Mouse (Mus musculus) megakaryocyte progenitor cell, adult 5-6 weeks (primary cell): ENCODE measurements around the gene Slc25a47. TPM values are rescaled to one million over a fixed set of nuclear protein-coding genes. Genes with fewer than 3 reads are reported as not detected.
"Not testable (repeated sequence)": the region's sequence is repeated elsewhere in the genome, so short reads cannot be mapped to it uniquely, and the experiment has no call there.

Experiments used
- ATAC-seq: replicated peaks from 2 replicates; pipeline ENCODE4 v1.8.0; 2016; ENCODE audit warnings: mild to moderate bottlenecking, moderate TSS enrichment, inconsistent platforms; ENCODE audit not compliant: poor library complexity
- total RNA-seq, 2 experiments: library from RNA; stranded (forward) in 1 of 2; stranded (reverse) in 1 of 2; fragments of 157-497, 149-512 nt in 1 of 2; fragments of 200-1000 nt in 1 of 2; gene quantifications; 2 replicates each; pipeline versions ENCODE4 v1.2.3 to v1.2.4; 2015 to 2017

Gene Slc25a47
- total RNA-seq, 2 experiments from 2014 or later: 4.5 to 5.4 TPM

DNA sequence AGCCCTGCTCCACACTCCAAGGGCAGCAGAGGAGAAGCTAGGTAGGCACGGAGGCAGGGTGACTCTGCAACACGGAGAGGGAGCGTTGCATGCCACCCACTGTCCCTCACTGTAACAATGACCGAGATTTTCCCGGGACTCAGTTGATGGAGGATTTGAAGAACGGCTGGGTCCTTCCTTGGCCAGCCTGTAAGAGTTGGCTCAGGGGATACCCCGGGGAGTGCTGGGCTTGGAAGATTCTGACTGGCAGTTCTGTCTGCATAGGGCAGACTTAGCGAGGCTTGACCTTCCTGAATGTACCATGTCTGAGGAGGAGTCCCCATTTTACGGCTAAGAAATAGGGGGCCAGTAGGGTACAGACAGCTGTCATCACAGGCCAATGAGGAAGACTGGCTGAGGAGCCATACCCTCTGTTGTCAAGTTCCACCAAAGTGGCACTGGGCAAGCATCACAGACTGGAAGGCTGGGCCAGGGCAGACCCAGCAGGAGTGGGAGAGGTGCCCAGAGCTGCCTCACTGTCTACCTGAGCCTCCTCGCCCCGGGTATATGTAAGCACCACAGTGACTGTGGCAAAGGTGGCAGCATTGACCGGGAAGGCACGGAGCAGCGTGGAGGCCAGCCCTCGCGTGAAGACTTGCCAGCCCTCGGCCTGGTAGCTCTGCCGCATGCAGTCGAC lies 9.4 kb upstream of the Slc25a47 start:
- no peak for ATAC-seq

GRCm38 (mm10) chr12:108826958-108827535 lies 8.8 kb upstream of the Slc25a47 start:
- no peak for ATAC-seq

- no peak for ATAC-seq
Observed at GRCm38 (mm10) chr12:108827641-108828040, 8.2 kb upstream of the Slc25a47 start.

- ATAC-seq: no peak
Observed at GRCm38 (mm10) chr12:108829636-108830035, 6.2 kb upstream of the Slc25a47 start.

GRCm38 (mm10) chr12:108830358-108830757 lies 5.5 kb upstream of the Slc25a47 start:
- ATAC-seq: no peak

GRCm38 (mm10) chr12:108831966-108832643 lies 3.7 kb upstream of the Slc25a47 start:
- ATAC-seq: peak; percentile 62

GRCm38 (mm10) chr12:108832851-108833250 lies 3.0 kb upstream of the Slc25a47 start:
- no peak for ATAC-seq

DNA sequence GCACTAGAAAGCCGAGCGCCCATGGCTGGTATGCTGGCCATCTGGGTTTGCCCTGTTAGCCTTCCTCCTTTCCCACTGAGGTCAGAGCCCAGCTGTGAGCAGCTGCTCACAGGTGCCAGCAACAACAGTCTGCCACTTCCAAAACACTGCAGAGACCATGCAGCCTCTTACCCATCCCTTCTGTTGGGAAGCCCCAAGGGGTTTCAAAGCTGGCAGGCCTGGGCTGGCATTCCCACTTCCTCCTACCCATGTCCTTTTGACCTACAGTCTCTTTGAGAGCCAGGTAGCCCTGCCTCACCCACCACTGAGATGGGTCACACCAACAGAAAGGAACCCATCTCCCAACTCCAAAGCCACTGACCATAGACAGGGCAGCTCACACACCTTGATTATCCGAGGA lies 2.4 kb upstream of the Slc25a47 start:
- no peak for ATAC-seq

- no peak for ATAC-seq
Observed at GRCm38 (mm10) chr12:108834337-108834736, 1.5 kb upstream of the Slc25a47 start.

GRCm38 (mm10) chr12:108834786-108835185 lies 1.1 kb upstream of the Slc25a47 start:
- ATAC-seq: no peak

DNA sequence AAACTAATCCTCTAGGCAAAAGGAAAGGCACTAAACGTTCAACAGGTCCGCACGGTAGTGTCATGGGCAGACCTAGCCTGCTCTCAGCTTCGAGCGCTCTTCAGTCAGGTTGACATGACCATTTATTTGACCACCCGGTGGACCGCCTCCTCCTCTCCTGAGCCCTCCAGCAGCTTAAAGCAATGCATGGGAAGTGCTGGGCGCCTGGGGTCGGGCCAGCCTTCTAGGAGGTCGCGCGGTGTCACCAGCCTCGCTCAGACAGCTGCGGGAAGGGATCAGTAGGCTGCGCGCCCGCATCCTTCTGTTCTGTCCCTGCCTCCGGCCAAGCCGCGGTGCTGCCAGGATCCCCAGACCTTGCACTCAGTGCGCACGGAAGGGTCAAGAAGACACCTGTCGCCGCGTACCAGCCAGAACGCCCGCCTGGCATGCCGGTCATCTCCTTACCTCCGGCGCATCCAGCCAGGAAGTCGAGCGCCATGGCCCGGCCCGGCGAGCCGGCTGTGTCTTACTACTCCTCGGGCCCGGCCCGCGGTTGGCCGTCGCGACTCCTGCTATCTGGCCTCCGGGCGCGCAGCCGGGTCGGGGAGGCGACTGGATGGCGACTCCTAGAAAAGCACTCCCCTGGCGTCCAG lies 522 bp upstream of the Slc25a47 start:
- no peak for ATAC-seq

DNA sequence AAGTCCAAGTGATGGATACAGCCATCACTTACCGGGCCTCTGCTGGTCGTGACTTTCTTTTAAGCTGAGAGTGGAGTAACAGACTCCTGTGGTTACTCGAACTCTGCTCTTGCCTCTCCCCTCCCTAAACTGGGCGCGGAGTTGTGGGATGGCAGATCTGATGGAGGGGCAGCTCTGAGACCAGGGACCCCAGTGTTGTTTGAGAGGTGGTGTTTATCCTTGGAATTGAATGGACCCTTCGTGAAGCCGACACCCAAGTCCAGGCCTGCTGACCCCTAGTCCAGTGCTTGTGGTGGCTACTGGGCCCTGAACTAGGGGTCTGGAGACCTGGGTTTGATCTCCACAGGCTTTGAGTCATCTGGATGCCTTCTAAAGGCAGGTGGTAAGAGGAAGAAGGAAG lies 876 bp downstream of the Slc25a47 start:
- no peak for ATAC-seq

DNA sequence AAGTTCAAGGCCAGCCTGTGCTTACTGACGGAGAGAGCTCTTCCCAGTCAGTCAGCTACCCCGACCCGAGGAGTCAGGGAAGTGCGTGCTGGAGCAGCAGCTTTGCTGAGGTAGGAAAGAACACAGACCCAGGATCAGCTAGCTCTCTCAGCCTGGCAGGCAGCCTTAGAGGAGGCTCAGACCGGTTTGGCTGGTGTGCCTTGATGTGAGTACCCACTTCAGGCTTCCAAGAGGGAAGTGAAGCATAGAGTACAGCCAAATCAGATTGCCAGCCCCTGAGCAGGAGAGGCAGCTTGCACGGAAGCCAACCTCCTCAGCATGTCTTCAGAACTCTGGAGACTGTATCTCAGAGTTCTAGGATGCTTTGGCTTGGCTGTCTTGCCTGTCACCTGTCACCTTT lies 5.3 kb downstream of the Slc25a47 start:
- ATAC-seq: no peak

DNA sequence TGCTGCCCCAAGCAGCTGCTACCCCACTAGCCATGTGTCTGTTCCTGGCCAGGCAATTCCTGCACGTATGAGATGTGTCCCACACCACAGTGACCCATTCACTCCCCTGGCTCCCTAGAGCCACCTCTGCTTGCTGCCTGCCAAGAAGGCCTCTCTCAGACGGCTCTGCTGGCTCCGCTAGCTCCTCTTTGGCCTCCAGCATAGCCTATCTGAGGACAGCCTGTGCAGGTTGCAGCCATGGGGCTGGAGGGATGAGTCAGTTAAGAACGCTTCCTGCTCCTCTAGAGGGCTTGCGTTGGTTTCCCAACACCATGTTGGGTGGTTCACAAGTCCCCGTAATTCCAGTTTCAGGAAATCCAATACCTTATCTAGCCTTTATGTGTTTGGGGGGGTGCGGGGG lies 6.8 kb downstream of the Slc25a47 start:
- ATAC-seq: peak; percentile 53; the same call in 1 of the 2 replicates

- not testable (repeated sequence) for ATAC-seq
Observed at GRCm38 (mm10) chr12:108848033-108848432, 12.2 kb downstream of the Slc25a47 start.

DNA sequence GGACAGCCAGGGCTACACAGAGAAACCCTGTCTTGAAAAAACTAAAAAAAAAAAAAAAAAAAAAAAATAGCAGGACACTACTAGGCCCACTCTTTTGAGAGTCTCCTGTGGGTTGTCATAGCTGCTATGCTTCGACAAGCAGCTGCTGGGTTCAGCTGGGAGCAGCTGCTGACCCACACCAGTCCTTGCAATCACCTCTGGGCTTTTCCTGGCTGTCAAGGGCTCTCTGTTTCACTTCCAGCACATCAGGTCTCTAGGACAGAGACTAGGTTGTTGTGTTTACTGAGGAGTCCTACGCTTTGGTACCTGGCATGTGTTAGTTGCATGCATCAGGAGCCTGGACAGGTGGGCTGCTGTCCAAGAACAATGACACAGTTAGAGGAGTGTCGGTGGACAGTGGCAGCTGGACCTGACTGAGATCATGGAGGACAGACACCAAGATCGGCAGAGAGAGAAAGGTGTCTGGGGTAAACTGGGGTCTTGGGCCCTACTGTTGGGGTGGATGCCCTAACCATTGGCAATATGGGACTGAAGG lies 13.7 kb downstream of the Slc25a47 start:
- no peak for ATAC-seq

DNA sequence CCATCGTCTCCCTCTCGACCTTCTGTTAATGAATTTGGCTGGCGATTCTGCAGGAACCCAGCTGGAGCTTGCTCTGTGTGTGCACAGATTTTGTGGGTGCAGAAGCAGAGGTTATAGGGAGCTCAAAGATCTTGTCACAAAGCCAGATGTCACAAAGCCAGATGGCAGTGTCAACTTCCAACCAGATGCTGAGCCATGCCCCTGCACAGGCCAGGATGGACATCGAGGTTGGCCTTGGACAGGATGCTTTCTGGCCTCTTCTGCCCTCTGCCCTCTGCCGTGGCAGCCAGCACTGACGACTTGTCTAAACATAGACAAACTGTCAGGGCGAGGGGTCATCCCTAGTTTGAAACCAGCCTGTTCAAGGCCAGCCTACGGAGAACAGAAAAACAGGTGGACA lies 14.3 kb downstream of the Slc25a47 start:
- no peak for ATAC-seq

DNA sequence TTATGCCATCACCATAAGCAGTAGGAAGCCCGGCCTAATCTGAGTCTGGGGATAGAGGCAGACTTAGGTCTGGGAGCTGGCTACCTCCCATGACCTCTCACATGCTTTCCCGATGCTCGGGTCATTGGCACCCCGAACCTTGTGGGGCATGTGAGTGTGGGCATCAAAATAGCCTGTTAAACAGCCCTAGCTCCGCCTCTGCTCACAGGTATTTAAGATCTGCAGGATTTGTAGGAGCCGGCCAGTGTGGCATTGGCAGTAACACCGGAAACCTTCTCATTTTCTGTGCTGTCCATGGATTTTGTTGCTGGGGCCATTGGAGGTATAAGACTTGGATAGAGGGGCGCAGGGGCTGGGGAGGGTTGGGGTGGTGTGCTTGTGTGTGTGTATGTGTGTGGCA lies 15.0 kb downstream of the Slc25a47 start:
- ATAC-seq: no peak

DNA sequence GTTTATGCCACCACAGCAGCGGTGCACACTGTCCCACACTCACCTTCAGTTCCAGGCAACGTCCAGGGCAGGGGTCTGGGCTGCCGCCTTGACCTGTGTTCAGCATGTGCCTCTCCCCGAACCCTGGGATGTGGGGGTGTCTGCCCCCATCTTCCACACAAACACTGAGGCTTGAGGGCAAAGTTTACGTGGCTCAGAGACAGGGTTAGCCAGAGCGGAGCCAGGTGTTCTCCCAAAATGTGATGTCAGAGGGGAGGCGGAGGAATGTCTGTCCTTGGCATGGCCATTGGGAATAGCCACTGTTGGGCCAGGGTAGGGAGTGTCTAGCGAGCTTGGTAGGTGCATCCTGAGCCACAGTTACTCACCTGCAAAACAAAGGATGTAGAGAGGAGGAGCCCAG lies 17.0 kb downstream of the Slc25a47 start:
- 0 out of 2 replicates have a peak, but pooled peaks have one; percentile 1 for ATAC-seq

DNA sequence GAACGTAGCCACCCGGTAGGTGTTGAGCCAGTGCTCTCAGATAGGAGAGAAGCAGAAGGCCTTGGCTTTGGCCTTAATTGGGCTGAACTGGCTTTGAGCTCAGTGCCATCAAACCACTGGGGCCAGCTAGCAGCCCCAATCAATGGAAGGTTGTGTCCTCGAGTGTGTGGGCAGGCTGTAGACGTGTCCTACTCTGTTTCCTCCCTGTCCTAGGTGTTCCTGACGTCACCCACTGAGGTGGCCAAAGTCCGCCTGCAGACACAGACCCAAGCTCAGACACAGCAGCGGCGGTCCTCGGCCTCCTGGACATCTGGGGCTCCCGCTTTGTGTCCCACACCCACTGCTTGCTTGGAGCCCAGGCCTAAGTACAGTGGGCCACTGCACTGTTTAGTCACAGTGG lies 19.2 kb downstream of the Slc25a47 start:
- ATAC-seq: no peak

- no peak for ATAC-seq
Observed at GRCm38 (mm10) chr12:108856186-108856585, 20.3 kb downstream of the Slc25a47 start.
